Mouse (Mus musculus) stomach, postnatal 0 days (tissue): ENCODE measurements at regions not wholly inside any gene's neighbourhood (a gene's known extent, or its start where the extent isn't known, plus 50 kb on each side); places are given as distances from the start of the nearest gene placed in this dataset.

Source experiments
- CTCF ChIP-seq: IDR thresholded peaks from 2 replicates; pipeline ENCODE4 v1.5.1; 2016; ENCODE audit warnings: antibody characterized with exemption, low read depth, mild to moderate bottlenecking, moderate library complexity
- EP300 ChIP-seq: optimal IDR thresholded peaks from 2 replicates; pipeline ENCODE3; 2016; ENCODE audit warnings: antibody characterized with exemption

DNA sequence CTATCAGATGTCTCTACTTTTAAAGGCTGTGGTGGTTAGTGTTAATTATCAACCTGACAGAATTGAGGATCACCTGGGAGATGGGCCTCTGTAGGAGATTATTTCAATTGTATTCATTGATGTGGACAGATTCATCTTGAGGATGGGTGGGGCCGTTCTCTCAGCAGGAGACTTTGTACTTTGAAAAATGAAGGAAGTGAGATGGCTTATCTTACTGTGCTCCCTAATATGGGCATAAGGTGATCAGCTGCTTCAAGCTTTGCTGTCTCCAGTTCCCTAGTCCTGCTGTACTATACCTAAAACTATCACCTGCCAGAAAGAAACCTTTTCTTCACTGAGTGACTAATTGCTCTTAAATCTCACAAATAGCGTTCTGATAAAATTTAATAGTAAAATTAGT lies 159.4 kb downstream of the Rad51ap2 start:
- TF ChIP-seq CTCF (no peak), EP300 (no peak)
